Comparison of ENCODE assay signal across 8 mouse cellular contexts in genomic region chr8:50915259-50915875, GRCm38 (mm10).
DNase-seq lines count a peak whose midpoint lies in the region; ATAC-seq and TF ChIP-seq lines count a peak whose summit lies in the region.

No protein-coding gene starts in this region.

- 1% methylated on average over 22 of the region's 22 CpGs for WGBS in intestine, postnatal 0 days
- under 1% methylated on average over 22 of the region's 22 CpGs for WGBS in midbrain, embryonic 10.5 days

- H3K36me3 ChIP-seq in ES-E14 (ENCODE audit: control insufficient read depth, insufficient read depth, low read length, poor library complexity, severe bottlenecking): no peaks in the 10 kb centered on the region
- no peaks in the 10 kb centered on the region for H3K36me3 ChIP-seq in intestine, postnatal 0 days (ENCODE audit: control insufficient read depth, insufficient read depth)
- no peaks in the 10 kb centered on the region for H3K36me3 ChIP-seq in midbrain, embryonic 10.5 days

- H3K27me3 ChIP-seq in intestine, postnatal 0 days (replicated peaks; ENCODE audit: control insufficient read depth, insufficient read depth, low read length): peaks cover 28% of the 10 kb centered on the region
- peaks cover 29% of the 10 kb centered on the region for H3K27me3 ChIP-seq in midbrain, embryonic 10.5 days (ENCODE audit: low read depth, poor library complexity, severe bottlenecking)

- no peak overlapping the region for H3K9ac ChIP-seq in ES-E14 (ENCODE audit: insufficient read depth, low read depth, low read length, poor library complexity, severe bottlenecking)
- no peak overlapping the region for H3K9ac ChIP-seq in intestine, postnatal 0 days (ENCODE audit: low read depth, low read length)

- no peak for ATAC-seq in intestine, postnatal 0 days

- H3K27ac ChIP-seq in gastrocnemius, adult 2 months: no peak overlapping the region
- no peak overlapping the region for H3K27ac ChIP-seq in ES-E14 (ENCODE audit: insufficient read depth, low read depth, low read length, poor library complexity, severe bottlenecking)
- no peak overlapping the region for H3K27ac ChIP-seq in embryonic fibroblast, embryonic 13.5 days (ENCODE audit: insufficient read depth, low read length)
- H3K27ac ChIP-seq in intestine, postnatal 0 days (ENCODE audit: low read depth, low read length): no peak overlapping the region
- peak overlapping the region; percentile 75 for H3K27ac ChIP-seq in midbrain, embryonic 10.5 days (replicated peaks)

- in situ Hi-C loops in ES-E14 (cut with MboI; ENCODE audit: low sequenced_read_pairs in 2 of 2, unreplicated experiment in 2 of 2): no loop called here

- H3K4me1 ChIP-seq in ES-E14 (ENCODE audit: control insufficient read depth in 2 of 2, insufficient read depth in 2 of 2, low read length in 2 of 2, poor library complexity in 1 of 2): no peaks in the 10 kb centered on the region
- H3K4me1 ChIP-seq in embryonic fibroblast, embryonic 13.5 days (ENCODE audit: control insufficient read depth, insufficient read depth, low read length): no peaks in the 10 kb centered on the region
- H3K4me1 ChIP-seq in intestine, postnatal 0 days (replicated peaks; ENCODE audit: control insufficient read depth, insufficient read depth, low read length): no peaks in the 10 kb centered on the region
- H3K4me1 ChIP-seq in midbrain, embryonic 10.5 days: peaks cover 15% of the 10 kb centered on the region

- peak overlapping the region; percentile 75 for H3K4me2 ChIP-seq in intestine, postnatal 0 days (replicated peaks; ENCODE audit: low read depth)

- H3K9me3 ChIP-seq in ES-E14 (ENCODE audit: control insufficient read depth, insufficient read depth, low read depth, low read length): no peaks in the 10 kb centered on the region
- no peaks in the 10 kb centered on the region for H3K9me3 ChIP-seq in intestine, postnatal 0 days (ENCODE audit: control insufficient read depth)
- no peaks in the 10 kb centered on the region for H3K9me3 ChIP-seq in midbrain, embryonic 10.5 days (replicated peaks)

- no peak for TF ChIP-seq CTCF in gastrocnemius, adult 2 months (IDR thresholded peaks at IDR 0.05)
- no peak for TF ChIP-seq CTCF in embryonic fibroblast, embryonic 13.5 days (IDR thresholded peaks at IDR 0.05; ENCODE audit: borderline replicate concordance, insufficient read depth, low read length)
- no peak for TF ChIP-seq CTCF in intestine, postnatal 0 days (IDR thresholded peaks at IDR 0.05; ENCODE audit: low read depth)

- no peak for DNase-seq in gastrocnemius, adult 2 months
- no peak for DNase-seq in gastrocnemius, postnatal 36 days
- peak; percentile 20 for DNase-seq in ES-E14 (ENCODE audit: low read depth, low spot score)
- peak; percentile 70 for DNase-seq in midbrain, embryonic 10.5 days (ENCODE audit: low spot score)
- DNase-seq in testis, postnatal 10 days (ENCODE audit: low spot score): peak; percentile 37
- no peak for DNase-seq in urinary bladder, postnatal 36 days (ENCODE audit: low spot score in 2 of 2)

- H3K4me3 ChIP-seq in gastrocnemius, adult 2 months: peak overlapping the region; percentile 66
- H3K4me3 ChIP-seq in ES-E14 (ENCODE audit: insufficient read depth in 1 of 2, low read depth in 1 of 2, low read length in 2 of 2, poor library complexity in 1 of 2, severe bottlenecking in 1 of 2): peak overlapping the region; percentile 68 to 73
- H3K4me3 ChIP-seq in embryonic fibroblast, embryonic 13.5 days (ENCODE audit: insufficient read depth, low read length): peak overlapping the region; percentile 59
- H3K4me3 ChIP-seq in intestine, postnatal 0 days (ENCODE audit: low read depth, low read length): peak overlapping the region; percentile 43
- H3K4me3 ChIP-seq in midbrain, embryonic 10.5 days: peak overlapping the region; percentile 83

- no peak for TF ChIP-seq POLR2A in embryonic fibroblast, embryonic 13.5 days (IDR thresholded peaks at IDR 0.05; ENCODE audit: low read depth, low read length)

- intact Hi-C loops in gastrocnemius, adult 2 months (cut with DNase I): no loop called here
- intact Hi-C loops in gastrocnemius, postnatal 36 days (cut with DNase I): no loop called here

TF ChIP-seq in ES-E14, 5 proteins besides CTCF, POLR2A, EP300 and RAD21:
- TF ChIP-seq HCFC1 (IDR thresholded peaks at IDR 0.05; ENCODE audit: borderline replicate concordance, insufficient read depth, low read length) (no peak), ZC3H11A (IDR thresholded peaks at IDR 0.05; ENCODE audit: borderline replicate concordance, low read depth, low read length) (no peak), CHD2 (IDR thresholded peaks at IDR 0.05; ENCODE audit: low read depth, low read length) (no peak)

Comparison
In these comparisons a context has a peak if more than half of its experiments do, and no peak if none do; other contexts are left out.
1. DNase-seq: peak in ES-E14 (single experiment), midbrain, embryonic 10.5 days (single experiment) and testis, postnatal 10 days (single experiment); none in gastrocnemius, adult 2 months (single experiment), gastrocnemius, postnatal 36 days (0 of 2) and urinary bladder, postnatal 36 days (0 of 2).
2. Peak in every context shown above with its lines, with median percentiles within 50 percentile points of each other: H3K4me3 ChIP-seq.